Mouse (Mus musculus): ENCODE results near the gene Hoxb5. TPM values are rescaled to one million over a fixed set of nuclear protein-coding genes. Genes with fewer than 3 reads are reported as not detected.

Gene Hoxb5
- polyA plus RNA-seq, 1 experiment from 2014 or later, result 19.2 TPM

GRCm38 (mm10) chr11:96279421-96280233 is 23.5 kb upstream of the Hoxb5 start:
- H3K27ac ChIP-seq (ENCODE audit: low read length), result peak overlapping the region; percentile 100
- H3K9me3 ChIP-seq (ENCODE audit: low read length), result no peaks in the 10 kb centered on the region
- H3K9ac ChIP-seq (replicated peaks; ENCODE audit: low read length), result peak overlapping the region; percentile 79
- H3K4me3 ChIP-seq (ENCODE audit: low read length), result peak overlapping the region; percentile 84
- H3K4me1 ChIP-seq (ENCODE audit: insufficient read depth, low read length), result peaks cover 53% of the 10 kb centered on the region
- WGBS, result 6% methylated on average over 31 of the region's 31 CpGs
- H3K27me3 ChIP-seq (ENCODE audit: insufficient read depth, low read length), result no peaks in the 10 kb centered on the region
- no peak for ATAC-seq (ENCODE audit: low FRiP score, low TSS enrichment)
- H3K36me3 ChIP-seq (ENCODE audit: insufficient read depth, low read length), result no peaks in the 10 kb centered on the region
- H3K4me2 ChIP-seq (replicated peaks; ENCODE audit: low read depth, low read length), result peak overlapping the region; percentile 90

GRCm38 (mm10) chr11:96280399-96281378 is 22.4 kb upstream of the Hoxb5 start:
- Histone ChIP-seq H3K4me3 (ENCODE audit: low read length) (peak overlapping the region; percentile 84), H3K4me1 (ENCODE audit: insufficient read depth, low read length) (peaks cover 50% of the 10 kb centered on the region), H3K27me3 (ENCODE audit: insufficient read depth, low read length) (no peaks in the 10 kb centered on the region), H3K36me3 (ENCODE audit: insufficient read depth, low read length) (no peaks in the 10 kb centered on the region), H3K27ac (ENCODE audit: low read length) (peak overlapping the region; percentile 100), H3K9ac (replicated peaks; ENCODE audit: low read length) (peak overlapping the region; percentile 79), H3K9me3 (ENCODE audit: low read length) (no peaks in the 10 kb centered on the region), H3K4me2 (replicated peaks; ENCODE audit: low read depth, low read length) (peak overlapping the region; percentile 90)
- no peak for ATAC-seq (ENCODE audit: low FRiP score, low TSS enrichment)
- WGBS, result 22% methylated on average over 8 of the region's 8 CpGs

- peak overlapping the region; percentile 100 for H3K27ac ChIP-seq (ENCODE audit: low read length)
- no peaks in the 10 kb centered on the region for H3K36me3 ChIP-seq (ENCODE audit: insufficient read depth, low read length)
- 7% methylated on average over 18 of the region's 18 CpGs for WGBS
- H3K27me3 ChIP-seq (ENCODE audit: insufficient read depth, low read length), result no peaks in the 10 kb centered on the region
- H3K9me3 ChIP-seq (ENCODE audit: low read length), result no peaks in the 10 kb centered on the region
- ATAC-seq (ENCODE audit: low FRiP score, low TSS enrichment), result no peak
- H3K4me1 ChIP-seq (ENCODE audit: insufficient read depth, low read length), result peaks cover 43% of the 10 kb centered on the region
- H3K4me2 ChIP-seq (replicated peaks; ENCODE audit: low read depth, low read length), result peak overlapping the region; percentile 90
- H3K9ac ChIP-seq (replicated peaks; ENCODE audit: low read length), result peak overlapping the region; percentile 79
- H3K4me3 ChIP-seq (ENCODE audit: low read length), result peak overlapping the region; percentile 84
These were observed 21.7 kb upstream of the Hoxb5 start for GRCm38 (mm10) chr11:96281396-96281795.

- H3K27ac ChIP-seq (ENCODE audit: low read length), result peak within 1 kb of the TSS; percentile 100
- H3K4me2 ChIP-seq (replicated peaks; ENCODE audit: low read depth, low read length), result peak within 1 kb of the TSS; percentile 90
- H3K4me3 ChIP-seq (ENCODE audit: low read length), result peak within 1 kb of the TSS; percentile 84
- no peaks in the 10 kb centered on the region for H3K36me3 ChIP-seq (ENCODE audit: insufficient read depth, low read length)
- under 1% methylated on average over 27 of the region's 27 CpGs for WGBS
- H3K4me1 ChIP-seq (ENCODE audit: insufficient read depth, low read length), result peaks cover 36% of the 10 kb centered on the region
- H3K9me3 ChIP-seq (ENCODE audit: low read length), result no peaks in the 10 kb centered on the region
- H3K27me3 ChIP-seq (ENCODE audit: insufficient read depth, low read length), result no peaks in the 10 kb centered on the region
- ATAC-seq (ENCODE audit: low FRiP score, low TSS enrichment), result no peak
- H3K9ac ChIP-seq (replicated peaks; ENCODE audit: low read length), result peak within 1 kb of the TSS; percentile 99
These were observed 21.1 kb upstream of the Hoxb5 start, which contains the start of gene Hoxb8 for GRCm38 (mm10) chr11:96281855-96282570. TSS of gene Hoxb8 (plus strand) at chr11:96281905.

GRCm38 (mm10) chr11:96282795-96283430 is 20.2 kb upstream of the Hoxb5 start:
- no peaks in the 10 kb centered on the region for H3K9me3 ChIP-seq (ENCODE audit: low read length)
- peak overlapping the region; percentile 100 for H3K27ac ChIP-seq (ENCODE audit: low read length)
- H3K9ac ChIP-seq (replicated peaks; ENCODE audit: low read length), result peak overlapping the region; percentile 99
- peak overlapping the region; percentile 84 for H3K4me3 ChIP-seq (ENCODE audit: low read length)
- H3K4me1 ChIP-seq (ENCODE audit: insufficient read depth, low read length), result peaks cover 35% of the 10 kb centered on the region
- H3K27me3 ChIP-seq (ENCODE audit: insufficient read depth, low read length), result no peaks in the 10 kb centered on the region
- under 1% methylated on average over 49 of the region's 49 CpGs for WGBS
- H3K4me2 ChIP-seq (replicated peaks; ENCODE audit: low read depth, low read length), result peak overlapping the region; percentile 90
- no peaks in the 10 kb centered on the region for H3K36me3 ChIP-seq (ENCODE audit: insufficient read depth, low read length)
- no peak for ATAC-seq (ENCODE audit: low FRiP score, low TSS enrichment)

DNA sequence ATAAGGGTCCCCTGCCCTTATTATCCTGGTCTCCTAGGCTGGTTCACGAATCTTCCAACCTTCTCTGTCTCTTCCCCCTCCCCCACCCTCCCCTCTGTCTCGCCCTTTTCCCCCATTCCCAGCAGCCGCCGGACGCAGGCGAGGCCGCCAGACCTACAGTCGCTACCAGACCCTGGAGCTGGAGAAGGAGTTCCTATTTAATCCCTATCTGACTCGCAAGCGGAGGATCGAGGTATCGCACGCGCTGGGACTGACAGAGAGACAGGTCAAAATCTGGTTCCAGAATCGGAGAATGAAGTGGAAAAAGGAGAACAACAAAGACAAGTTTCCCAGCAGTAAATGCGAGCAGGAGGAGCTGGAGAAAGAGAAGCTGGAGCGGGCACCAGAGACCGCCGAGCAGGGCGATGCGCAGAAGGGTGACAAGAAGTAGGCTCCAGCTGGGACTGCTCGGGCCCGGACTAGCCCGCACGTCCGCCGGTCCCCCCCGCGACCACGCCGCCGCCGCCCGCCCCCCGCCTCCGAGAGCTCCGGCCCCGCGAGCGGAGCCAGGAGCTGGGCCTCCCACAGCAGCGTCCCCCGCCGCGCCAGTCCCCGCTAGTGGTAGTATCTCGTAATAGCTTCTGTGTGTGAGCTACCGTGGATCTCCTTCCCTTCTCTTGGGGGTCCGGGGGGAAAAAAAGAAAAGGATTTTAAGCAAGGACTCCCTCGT is 18.9 kb upstream of the Hoxb5 start:
- H3K4me3 ChIP-seq (ENCODE audit: low read length), result peak overlapping the region; percentile 84
- H3K9ac ChIP-seq (replicated peaks; ENCODE audit: low read length), result peak overlapping the region; percentile 99
- H3K36me3 ChIP-seq (ENCODE audit: insufficient read depth, low read length), result no peaks in the 10 kb centered on the region
- H3K9me3 ChIP-seq (ENCODE audit: low read length), result no peaks in the 10 kb centered on the region
- peak overlapping the region; percentile 90 for H3K4me2 ChIP-seq (replicated peaks; ENCODE audit: low read depth, low read length)
- H3K27ac ChIP-seq (ENCODE audit: low read length), result peak overlapping the region; percentile 100
- no peaks in the 10 kb centered on the region for H3K27me3 ChIP-seq (ENCODE audit: insufficient read depth, low read length)
- ATAC-seq (ENCODE audit: low FRiP score, low TSS enrichment), result no peak
- peaks cover 35% of the 10 kb centered on the region for H3K4me1 ChIP-seq (ENCODE audit: insufficient read depth, low read length)
- WGBS, result under 1% methylated on average over 48 of the region's 49 CpGs

DNA sequence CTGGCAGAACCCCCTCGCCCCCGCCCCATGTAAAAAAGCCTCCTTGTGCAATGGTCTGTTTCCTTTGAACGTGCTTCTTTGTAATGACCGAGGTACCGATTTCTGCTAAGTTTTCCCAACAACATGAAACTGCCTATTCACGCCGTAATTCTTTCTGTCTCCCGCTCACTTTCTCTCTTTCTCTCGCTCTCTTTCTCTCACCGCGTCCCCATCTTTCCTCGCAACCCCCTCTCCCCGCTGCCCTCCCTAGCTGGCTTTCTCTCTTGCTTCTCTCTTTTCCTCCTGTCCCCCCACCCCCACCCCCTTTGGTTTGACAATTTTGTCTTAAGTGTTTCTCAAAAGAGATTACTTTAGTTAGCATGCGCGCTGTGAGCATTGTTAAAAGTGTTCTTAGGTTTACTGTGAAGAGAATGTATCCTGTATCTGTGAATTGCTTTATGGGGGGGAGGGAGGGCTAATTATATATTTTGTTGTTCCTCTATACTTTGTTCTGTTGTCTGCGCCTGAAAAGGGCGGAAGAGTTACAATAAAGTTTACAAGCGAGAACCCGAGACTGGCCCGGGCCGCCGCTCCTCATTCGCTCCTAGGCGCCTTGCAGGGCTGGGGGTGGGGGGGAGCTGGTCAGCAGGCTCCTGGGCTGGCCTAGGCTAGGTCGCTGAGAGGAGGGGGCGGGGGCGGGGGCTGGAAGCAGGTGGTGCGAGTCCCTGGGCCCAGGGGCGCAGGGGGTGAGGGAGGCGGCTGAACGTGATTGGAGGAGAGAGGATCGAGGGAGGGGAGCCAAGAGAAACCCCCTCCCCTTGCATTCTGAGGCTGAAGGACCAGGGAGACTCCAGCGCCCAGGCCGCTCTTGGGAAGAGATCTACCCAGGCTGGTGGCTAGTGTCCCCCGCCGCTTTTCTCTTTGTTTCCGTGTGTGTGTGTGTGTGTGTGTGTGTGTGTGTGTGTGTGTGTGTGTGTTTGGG is 18.1 kb upstream of the Hoxb5 start:
- Histone ChIP-seq H3K27ac (ENCODE audit: low read length) (peak overlapping the region; percentile 100), H3K36me3 (ENCODE audit: insufficient read depth, low read length) (no peaks in the 10 kb centered on the region), H3K27me3 (ENCODE audit: insufficient read depth, low read length) (no peaks in the 10 kb centered on the region), H3K9me3 (ENCODE audit: low read length) (no peaks in the 10 kb centered on the region), H3K4me3 (ENCODE audit: low read length) (peak overlapping the region; percentile 84), H3K4me1 (ENCODE audit: insufficient read depth, low read length) (peaks cover 31% of the 10 kb centered on the region), H3K9ac (replicated peaks; ENCODE audit: low read length) (peak overlapping the region; percentile 99), H3K4me2 (replicated peaks; ENCODE audit: low read depth, low read length) (peak overlapping the region; percentile 90)
- peak; percentile 95 for ATAC-seq (ENCODE audit: low FRiP score, low TSS enrichment)
- WGBS, result under 1% methylated on average over 33 of the region's 37 CpGs
